Mouse (Mus musculus): ENCODE data around the gene Nprl3.
"Not testable (repeated sequence)": the region's sequence is repeated elsewhere in the genome, so short reads cannot be mapped to it uniquely, and the experiment has no call there.

Gene Nprl3

DNA sequence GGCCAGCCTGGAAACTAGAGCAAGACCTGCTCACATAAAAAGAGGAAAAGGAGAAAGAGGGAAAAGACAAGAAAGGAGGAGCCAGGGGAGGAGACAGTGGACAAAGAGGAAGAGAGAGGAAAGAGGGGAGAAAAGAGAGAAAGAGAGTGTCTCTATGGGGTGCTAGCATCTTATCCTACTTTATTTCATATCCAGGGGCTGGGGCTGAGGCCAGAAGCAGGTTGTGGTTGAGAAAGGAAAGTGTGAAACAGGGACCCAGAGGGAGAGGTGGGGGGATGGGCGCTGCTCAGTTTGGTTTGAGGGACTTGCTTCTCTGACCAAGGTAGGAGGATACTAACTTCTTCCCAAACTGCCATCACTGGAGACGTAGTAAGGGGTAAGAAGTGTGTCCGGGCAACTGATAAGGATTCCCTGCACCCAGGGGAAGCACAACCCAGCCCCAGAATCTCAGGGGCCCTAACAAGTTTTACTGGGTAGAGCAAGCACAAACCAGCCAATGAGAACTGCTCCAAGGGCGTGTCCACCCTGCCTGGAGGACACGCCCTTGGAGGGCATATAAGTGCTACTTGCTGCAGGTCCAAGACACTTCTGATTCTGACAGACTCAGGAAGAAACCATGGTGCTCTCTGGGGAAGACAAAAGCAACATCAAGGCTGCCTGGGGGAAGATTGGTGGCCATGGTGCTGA is 15.7 kb upstream of the Nprl3 start, which contains the start of gene Hba-a1:
Gene Hba-a1 (plus strand): TSS at position 421 of the 687 bp plus-strand sequence.
- not testable (repeated sequence) for DNase-seq

DNA sequence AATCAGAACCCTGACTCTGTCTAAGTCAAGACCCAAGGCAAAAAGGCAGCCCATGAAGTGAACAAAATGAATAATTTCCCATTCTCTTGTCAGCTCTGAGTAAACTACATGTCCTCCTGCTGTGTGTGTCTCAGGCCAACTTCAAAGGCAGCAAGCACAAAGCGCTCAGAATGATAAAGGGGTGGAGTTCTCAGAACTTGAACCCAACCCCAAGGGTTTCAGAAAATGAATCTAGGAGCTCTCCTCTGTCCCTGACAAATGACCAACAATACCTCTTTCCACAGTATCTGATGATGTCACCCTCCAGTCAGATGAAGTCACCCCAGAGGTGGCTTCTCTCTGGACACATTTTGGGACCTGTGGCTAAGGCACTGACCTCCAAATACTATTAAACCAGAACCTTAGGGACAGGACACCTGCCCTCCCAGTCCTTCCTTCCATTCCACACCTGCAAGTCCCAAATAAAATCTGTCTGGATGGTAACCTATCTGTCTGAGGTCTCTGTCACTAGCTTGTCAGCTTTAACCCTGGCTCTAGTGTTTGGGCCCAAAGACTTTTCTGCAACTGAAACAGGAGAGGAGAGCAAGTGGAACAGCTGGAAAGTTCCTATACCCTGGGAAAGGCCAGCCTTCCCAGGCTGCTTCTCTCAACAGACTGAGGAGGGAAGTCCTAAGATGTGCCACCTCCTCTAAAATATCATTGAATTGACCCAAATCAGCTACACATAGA is 14.1 kb upstream of the Nprl3 start:
- DNase-seq = no peak

DNA sequence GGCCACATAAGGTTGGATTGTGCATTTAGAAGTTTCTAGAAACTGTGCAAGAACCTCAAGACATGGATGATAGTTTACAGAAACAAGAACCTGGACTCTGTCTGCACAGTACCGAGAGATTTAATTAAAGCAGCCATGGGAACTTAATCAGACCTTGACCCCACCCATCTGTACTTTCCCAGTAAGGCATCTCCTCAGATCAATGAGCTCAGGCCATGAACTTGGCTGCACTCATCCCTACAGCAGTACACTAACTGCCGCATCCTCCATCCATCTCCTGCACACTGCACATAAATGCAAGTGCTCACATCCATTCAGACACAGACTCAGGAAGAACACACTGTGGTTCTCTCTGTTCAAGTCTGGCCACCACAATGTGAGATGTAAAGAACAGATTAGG is 13.1 kb upstream of the Nprl3 start:
- DNase-seq = no peak

DNA sequence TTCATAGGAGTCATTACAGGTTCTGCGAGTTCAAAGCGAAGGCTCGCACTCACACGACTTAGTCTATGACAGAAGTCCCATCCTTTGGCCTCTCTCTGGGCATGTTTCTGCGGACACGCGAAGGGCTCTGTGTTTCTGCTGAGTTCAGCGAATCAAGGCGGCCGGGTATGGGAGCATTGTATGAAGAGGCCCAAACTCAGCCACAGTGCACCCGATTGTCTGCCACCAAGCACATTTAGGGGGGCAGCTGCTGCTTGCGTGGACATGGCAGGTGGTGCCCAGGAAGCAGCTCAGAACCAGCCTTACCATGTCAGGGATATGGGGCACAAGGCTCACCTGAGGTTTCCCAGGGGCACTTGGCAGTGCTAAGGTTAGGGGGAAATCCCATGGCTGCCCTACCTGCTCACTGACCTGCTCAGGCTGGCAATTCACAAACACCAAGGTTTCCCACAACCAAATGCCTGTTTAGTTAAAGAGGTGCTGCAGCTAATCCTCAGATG is 11.0 kb upstream of the Nprl3 start:
- DNase-seq = no peak

DNA sequence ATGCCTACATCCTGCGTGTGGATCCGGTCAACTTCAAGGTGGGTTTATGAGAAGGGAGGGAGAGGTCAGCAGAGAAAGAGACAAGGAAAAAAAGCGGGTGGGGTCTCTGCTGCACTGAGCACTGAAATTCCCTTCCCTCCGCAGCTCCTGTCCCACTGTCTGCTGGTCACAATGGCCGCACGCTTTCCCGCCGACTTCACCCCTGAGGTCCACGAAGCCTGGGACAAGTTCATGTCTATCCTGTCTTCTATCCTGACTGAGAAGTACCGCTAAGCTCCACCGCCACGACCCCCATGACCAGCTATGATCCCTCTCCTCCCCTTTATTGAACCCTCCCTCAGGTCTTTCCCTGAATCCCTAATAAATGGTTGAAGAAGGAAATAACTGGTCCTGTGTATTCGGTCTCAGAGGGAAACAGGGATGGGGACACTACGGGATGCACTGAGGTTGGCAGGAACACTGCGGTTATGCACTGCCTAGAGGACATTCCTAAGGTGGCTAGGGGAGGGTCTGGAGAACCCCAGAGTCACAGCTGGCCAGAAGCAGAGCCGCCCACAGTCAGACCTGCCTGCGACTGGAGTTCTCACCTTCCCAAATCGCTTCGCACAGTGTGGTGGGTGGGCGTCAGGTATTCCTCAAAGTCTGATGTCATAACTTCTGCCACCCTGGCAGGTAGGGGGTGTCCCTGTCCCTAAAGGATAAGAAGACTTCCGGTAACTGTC is 10.4 kb upstream of the Nprl3 start:
- DNase-seq = no peak

DNA sequence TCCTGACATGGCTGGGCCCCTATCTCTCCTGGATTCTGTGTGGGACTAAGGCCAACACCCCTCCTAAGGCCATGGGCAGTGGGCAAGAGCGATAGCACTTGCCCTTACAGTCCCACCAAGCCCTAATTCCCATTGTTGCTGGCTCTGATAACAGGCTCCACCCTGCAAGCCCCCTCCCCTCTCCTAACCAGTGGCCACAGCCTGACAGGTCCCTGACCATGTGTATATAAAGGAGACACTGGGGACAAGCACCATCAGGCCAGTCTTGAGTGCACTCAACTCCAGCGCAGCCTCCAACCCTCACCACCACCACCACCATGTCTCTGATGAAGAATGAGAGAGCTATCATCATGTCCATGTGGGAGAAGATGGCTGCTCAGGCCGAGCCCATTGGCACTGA is 8.8 kb upstream of the Nprl3 start, which contains the start of gene Hba-x:
Gene Hba-x (plus strand): TSS at position 54 of the 400 bp plus-strand sequence.
- DNase-seq = no peak

DNA sequence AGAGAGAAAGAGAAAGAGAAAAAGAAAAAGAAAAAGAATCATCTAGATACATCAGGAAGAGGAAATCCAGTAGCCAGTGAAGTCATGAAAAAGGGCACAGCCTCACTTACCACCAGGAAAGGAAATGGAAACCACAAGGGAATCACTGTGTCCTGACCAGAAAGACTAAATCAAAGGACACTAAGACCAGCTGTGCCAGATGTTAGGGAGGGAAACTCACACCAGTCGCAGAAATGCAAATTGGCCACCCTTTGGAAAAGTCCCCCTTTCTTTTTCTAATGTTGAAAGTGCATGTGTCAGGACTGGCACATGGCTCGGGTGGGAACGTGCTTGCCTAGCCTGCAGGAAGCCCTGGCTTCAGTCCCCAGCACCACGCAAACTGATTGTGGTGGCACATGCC is 3.7 kb upstream of the Nprl3 start:
- no peak for DNase-seq

DNA sequence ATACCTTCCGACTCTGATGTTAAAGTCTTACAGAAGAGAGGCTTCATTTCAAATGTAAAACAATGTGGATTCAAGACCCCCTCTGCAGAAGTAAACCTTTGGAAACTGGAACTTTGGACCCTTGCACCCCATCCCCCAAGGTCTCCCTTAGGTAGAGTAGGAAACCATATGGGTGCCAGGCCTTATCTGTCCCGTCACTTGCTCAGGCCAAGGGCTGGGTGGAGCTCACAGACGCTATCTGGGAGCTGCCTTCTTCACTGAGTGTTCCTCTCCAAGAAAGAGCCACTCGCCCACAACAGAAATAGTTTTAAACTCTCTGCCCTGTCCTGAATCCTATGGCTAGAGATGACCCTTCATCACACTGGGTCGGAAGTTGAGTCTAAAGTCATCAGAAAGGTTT is 1.4 kb upstream of the Nprl3 start:
- DNase-seq = no peak

DNA sequence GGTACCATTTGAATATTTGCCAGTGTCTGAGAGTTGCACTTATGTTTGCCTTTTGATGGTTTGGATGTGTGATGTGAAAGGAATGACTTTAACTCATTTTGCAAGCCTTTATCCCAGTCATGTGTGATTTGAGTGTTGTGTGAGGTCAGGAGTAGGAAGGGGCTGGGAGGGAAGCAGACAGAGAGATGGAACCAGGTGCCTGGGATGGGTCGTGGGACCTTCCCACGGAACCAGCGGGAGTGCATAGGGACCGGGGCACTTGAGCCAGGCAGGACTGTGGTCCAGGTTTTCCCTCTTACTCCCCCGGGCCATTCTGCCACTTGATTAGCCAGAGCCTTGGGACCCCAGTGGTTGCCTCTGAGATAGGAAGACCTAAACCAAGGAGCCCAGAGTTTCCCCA is 457 bp upstream of the Nprl3 start:
- DNase-seq = peak in 1 of 2 experiments; percentile 1

DNA sequence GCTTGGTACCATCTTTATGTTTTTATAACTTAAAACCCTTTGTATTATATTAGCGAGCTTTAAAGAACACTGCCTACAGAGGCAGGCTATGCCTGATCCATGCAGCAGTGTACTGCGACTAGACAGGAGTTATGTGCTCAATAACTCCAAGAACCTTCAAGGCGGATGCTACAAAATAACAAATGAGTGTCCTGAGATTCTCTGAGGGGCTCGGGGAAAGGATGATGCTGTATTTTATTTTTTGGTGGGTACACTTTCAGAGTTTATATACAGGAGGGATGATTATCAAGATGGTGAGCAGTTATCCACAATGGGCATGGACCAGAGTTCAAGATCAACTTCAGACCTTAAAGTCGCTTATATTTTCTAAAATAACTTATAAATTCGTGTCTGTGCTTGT is 731 bp downstream of the Nprl3 start:
- no peak for DNase-seq

DNA sequence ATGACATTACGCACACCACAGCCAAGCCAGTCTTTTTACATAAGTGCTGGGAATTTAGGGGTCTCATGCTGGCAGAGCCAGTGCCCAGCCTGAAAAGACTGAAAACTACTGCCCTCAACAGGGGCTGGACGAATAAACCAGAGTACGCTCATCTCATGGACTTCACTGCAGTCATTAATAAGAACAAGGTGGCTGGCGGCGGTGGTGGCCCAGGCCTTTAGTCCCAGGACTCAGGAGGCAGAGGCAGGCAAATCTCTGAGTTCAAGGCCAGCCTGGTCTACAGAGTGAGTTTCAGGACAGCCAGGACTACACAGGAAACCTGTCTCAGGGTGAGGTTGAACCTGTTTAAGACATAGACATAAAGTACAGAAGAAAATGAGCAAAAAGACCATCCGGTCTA is 1.3 kb downstream of the Nprl3 start:
- DNase-seq = no peak

DNA sequence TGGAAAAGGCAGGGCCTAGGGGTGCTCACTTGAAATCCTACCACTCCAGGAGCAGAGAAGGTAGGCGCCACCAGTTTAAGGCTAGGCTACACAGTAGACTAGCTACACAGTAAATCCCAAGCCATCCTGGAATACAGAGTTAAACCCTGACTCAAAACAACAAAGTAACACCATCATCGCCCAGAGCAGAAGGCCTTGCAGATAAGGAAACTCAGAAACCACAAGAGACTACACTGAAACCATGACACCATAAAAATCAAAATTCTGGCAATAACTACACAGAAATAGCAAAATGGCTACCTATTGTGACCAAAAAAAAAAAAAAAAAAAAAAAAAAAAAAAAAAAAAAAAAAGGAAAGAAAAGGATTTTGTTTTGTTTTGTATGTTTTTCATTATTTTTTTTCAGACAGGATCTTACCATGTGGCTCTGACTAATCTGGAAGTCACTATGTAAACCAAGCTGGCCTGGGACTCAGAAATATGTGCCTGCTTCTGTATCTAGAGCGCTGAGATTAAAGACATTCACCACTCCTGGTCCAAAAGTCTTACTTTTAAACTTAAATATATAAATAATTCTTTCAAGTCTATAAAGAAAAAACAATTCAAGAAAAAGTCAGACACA is 2.3 kb downstream of the Nprl3 start:
- DNase-seq = no peak

DNA sequence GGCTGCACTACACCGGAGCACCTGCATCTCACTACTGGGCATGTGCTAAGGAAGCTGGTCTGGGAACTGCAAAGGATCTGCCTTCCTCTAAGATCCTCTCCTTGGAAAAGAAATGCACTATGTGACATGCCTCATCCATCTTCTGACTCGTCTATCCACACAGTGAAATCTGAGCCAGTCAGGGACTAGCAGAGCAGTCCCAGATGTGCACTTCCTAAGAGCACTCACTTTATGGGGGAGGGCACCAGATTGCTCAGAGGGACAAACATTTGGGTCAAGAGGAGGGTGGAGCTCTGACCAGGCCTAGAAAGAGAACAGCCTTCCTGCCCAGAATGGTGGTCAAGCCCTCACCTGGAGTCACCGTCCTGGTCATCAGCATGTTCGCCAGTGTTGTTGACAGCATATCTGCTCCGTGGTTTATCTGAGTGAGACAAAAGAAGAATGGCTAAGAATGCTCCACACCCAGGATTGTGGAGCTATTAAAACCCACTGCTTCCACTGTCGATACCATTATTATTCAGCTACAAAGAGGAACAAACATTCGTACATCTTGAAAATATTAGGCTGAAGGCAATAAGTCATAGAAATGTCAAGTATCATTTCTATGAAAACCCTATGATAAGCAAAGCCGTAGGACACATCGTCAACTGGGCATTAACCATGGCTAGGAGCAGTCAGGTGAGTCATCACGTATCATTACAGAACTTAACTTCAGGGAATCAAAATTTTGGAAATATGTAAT is 4.7 kb downstream of the Nprl3 start:
- DNase-seq = no peak

DNA sequence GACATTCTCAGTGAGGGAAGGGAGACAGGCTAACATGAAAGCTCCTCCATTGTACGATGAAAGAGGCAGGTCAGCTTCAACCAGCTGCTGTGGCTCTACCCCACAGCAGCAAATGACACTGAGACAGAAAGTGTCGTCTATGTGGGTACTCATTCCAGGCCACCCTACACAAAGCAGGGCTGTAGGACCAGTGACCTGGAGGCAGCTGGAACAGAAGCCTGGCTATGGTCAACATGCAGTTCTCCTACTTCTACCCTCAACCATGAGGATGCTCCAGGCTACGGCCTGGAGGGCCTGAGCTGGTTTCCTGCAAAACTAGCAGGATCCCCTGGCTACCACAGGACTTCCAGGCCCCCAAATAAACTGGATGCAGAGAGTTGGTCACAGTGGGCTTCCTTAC is 10.9 kb downstream of the Nprl3 start:
- DNase-seq = no peak

DNA sequence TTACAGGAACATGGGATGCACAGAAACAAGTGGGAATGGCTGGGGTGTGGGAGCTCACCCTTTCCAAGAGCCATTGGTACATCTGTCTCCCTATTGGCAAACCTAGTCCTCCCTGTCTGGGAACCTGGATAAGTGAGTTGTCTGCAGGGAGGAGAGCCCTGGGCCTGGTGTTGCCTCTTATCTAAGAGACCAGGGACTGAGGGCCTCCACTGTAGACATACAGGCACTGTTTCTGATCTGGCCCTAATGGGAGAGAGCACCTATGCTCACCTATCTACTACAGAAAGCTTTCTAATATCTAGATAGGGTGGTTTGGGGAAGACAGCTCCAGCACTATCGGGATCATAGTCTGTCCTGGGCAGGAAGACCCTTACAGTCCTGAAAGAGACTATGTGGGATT is 11.4 kb downstream of the Nprl3 start:
- no peak for DNase-seq

DNA sequence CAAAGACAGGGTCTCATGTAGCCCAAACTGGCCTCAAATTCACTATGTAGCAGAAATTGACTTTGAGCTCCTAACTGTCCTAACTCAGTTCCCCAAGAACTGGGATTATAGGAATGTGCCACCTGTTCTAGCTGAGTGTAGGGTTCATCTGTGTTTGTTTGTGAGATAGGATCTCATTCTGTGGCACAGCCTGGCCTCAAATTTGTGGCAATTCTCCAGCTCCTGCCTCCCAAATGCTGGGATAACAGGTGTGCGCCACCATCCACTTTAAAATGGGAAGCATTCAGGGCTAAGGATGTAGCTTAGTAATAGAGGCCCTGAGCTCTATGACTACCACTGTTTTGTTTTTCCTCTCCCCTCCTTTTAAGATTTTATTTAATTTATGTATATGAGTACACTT is 14.4 kb downstream of the Nprl3 start:
- DNase-seq = no peak

DNA sequence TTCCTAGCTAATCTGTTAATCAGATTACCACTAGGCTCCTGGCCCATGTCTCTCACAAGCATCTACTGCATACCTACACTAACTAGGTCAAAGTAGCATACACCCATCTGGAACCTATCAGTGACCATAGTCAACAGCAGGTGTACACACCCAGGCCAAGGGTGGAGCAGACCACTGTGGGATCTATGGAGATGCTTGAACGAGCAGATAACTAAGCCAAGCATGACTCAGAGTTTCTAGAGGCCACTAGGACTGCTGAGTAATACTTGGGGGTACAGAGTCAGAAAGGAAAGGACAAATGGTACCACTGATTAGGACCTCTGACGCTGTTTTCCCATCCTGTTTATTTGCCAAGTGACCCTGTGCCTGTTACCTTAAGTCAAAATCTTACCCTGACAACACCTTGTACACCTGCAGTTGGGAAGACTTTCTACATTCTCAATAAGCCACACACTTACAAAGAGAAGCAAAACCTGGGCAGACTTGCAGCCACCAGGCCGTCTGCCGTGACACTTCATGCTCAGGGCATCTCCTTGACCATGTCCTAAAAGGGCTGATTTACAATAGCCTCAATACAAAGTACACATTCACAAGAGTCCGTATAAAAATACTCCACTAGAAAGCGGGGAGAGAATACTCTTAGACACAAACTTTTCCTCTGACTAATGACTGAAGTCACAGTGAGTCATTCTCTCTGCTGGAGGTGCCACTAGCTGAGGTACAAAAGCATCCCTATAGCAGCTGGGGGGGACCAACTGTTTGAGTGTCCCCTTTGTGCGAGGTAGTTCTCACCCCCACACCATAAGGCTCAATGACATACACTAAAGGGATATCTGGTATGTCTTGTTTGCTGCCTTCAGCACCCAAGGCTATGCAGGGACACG is 16.4 kb downstream of the Nprl3 start:
- no peak for DNase-seq

DNA sequence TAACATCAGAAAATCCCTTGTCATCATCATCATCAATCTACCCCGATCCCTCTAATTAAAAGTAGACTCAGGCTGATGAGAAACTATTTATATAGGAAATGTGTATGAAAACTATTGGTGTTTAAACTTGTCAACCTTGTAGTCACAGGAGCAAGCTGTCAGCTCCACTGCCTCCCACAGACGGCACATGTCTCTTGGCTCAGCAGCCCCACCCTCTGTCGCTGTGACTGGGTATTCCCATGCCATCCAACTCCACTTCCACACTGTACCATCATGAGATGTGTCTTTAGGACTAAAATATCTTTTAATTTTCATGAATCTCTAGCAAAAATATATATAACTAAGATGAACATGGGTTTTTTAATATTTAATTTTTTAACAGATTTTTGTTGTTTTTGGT is 19.2 kb downstream of the Nprl3 start:
- DNase-seq = no peak

DNA sequence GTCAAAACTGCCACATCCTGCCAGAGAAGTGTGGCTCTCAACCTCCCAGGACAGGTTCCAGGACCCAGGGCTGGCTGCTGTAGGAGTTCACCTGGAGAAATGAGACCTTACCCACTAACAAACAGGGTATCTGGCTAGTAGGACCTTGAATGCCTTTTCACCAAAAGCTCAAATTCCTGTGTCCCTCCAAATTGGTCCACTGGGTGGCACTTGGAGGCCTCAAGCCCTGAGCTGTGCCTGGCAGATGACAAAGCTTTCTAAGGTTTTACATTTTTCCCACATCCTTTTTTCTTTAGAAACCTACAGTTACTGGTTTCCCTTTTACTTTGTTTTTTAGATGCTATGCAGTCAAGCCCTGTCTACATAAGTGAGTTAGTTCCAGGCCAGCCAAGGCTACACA is 20.4 kb downstream of the Nprl3 start:
- DNase-seq = no peak

DNA sequence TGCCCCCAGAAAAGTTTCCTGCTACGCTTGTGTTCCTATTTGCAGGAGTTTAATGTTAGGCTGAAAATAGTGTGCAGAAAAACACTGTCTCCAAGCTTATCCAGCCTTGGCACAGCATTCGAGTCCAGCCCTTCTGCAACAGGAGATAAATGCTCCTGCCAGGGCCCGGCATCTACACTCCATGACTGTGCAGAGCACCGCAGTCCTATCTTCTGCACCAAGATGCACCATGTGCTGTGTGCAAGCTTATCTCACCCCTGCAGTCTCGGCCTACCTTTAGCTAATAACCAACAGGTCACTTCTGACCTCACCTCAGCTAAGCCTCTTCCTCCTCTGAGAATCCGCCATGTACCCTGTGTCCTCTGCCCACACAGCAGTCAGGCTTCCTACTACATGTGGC is 21.9 kb downstream of the Nprl3 start:
- DNase-seq = no peak

DNA sequence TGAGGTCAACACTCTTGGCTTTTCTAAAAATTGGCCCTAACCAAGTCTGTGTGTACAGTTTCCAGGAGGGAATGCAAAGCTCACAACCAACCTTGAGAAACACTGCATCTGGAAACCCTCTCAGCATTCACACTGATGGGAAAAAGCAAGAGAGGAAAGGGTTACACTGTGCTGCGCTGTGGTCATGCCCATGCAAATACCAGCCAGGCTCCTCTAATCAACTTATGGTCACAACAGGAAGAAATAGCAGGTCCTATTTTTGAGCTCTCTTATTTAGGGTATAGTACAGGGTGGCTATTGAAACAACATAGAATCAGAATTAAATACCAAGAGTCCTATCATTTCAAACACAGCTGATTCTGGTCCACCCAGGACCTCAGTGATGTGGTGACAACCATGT is 22.9 kb downstream of the Nprl3 start:
- no peak for DNase-seq

DNA sequence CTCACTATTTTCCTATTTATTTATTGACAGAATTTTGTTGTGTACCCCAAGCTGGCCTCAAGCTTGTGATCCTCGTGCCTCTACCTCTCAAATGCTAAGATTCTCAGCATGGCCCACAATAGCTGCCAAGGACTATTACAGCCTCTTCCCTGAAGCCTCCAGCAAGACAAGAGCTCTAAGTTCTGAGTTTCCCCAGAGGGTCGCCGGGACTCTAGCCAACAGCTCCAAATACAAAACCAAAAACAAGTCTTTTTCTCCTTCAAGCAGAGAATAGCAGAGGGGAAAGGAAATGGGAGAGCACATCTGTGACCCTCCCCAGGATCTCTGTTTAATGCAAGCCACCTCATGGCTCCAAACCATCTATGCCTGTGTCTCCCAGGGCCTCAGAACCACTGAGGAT is 23.4 kb downstream of the Nprl3 start:
- DNase-seq = no peak
